Mouse (Mus musculus): ENCODE data around the gene Fam78a. TPM values are rescaled to one million over a fixed set of nuclear protein-coding genes. Genes with fewer than 3 reads are reported as not detected.
"Not testable (repeated sequence)": the region's sequence is repeated elsewhere in the genome, so short reads cannot be mapped to it uniquely, and the experiment has no call there.

Gene Fam78a
- polyA plus RNA-seq, 1 experiment from 2014 or later = 1.9 TPM

- H3K4me2 ChIP-seq = no peak overlapping the region
- no peak overlapping the region for H3K27ac ChIP-seq
- H3K9ac ChIP-seq = no peak overlapping the region
- H3K36me3 ChIP-seq = peaks cover 17% of the 10 kb centered on the region
- no peaks in the 10 kb centered on the region for H3K27me3 ChIP-seq
- peaks cover 12% of the 10 kb centered on the region for H3K4me1 ChIP-seq
- no peaks in the 10 kb centered on the region for H3K9me3 ChIP-seq
- ATAC-seq (ENCODE audit: insufficient number of reproducible peaks, insufficient read depth, low FRiP score, low TSS enrichment, low read depth) = no peak
- H3K4me3 ChIP-seq = no peak overlapping the region
- WGBS = 88% methylated on average over 10 of the region's 10 CpGs
Observed at GRCm38 (mm10) chr2:32056524-32056923, 28.1 kb downstream of the Fam78a start.

- WGBS = 61% methylated on average over 7 of the region's 7 CpGs
- H3K27me3 ChIP-seq = no peaks in the 10 kb centered on the region
- peaks cover 10% of the 10 kb centered on the region for H3K4me1 ChIP-seq
- H3K36me3 ChIP-seq = peaks cover 27% of the 10 kb centered on the region
- H3K9ac ChIP-seq = no peak overlapping the region
- no peak for ATAC-seq (ENCODE audit: insufficient number of reproducible peaks, insufficient read depth, low FRiP score, low TSS enrichment, low read depth)
- no peak overlapping the region for H3K4me2 ChIP-seq
- H3K27ac ChIP-seq = no peak overlapping the region
- H3K4me3 ChIP-seq = no peak overlapping the region
- H3K9me3 ChIP-seq = no peaks in the 10 kb centered on the region
Observed at GRCm38 (mm10) chr2:32055357-32055965, 29.2 kb downstream of the Fam78a start.

GRCm38 (mm10) chr2:32052418-32052817, 32.2 kb downstream of the Fam78a start:
- H3K27me3 ChIP-seq = no peaks in the 10 kb centered on the region
- H3K4me3 ChIP-seq = no peak overlapping the region
- no peak for ATAC-seq (ENCODE audit: insufficient number of reproducible peaks, insufficient read depth, low FRiP score, low TSS enrichment, low read depth)
- H3K4me2 ChIP-seq = no peak overlapping the region
- H3K9me3 ChIP-seq = no peaks in the 10 kb centered on the region
- peaks cover 56% of the 10 kb centered on the region for H3K36me3 ChIP-seq
- peaks cover 4% of the 10 kb centered on the region; the same call in 1 of the 2 replicates for H3K4me1 ChIP-seq
- H3K9ac ChIP-seq = no peak overlapping the region
- 92% methylated on average over 7 of the region's 7 CpGs for WGBS
- H3K27ac ChIP-seq = no peak overlapping the region

- Histone ChIP-seq H3K4me1 (peaks cover 4% of the 10 kb centered on the region; the same call in 1 of the 2 replicates), H3K27me3 (no peaks in the 10 kb centered on the region), H3K36me3 (peaks cover 63% of the 10 kb centered on the region), H3K27ac (no peak overlapping the region), H3K4me2 (no peak overlapping the region), H3K9me3 (no peaks in the 10 kb centered on the region), H3K4me3 (no peak overlapping the region), H3K9ac (no peak overlapping the region)
- WGBS = 83% methylated on average over 8 of the region's 8 CpGs
- no peak for ATAC-seq (ENCODE audit: insufficient number of reproducible peaks, insufficient read depth, low FRiP score, low TSS enrichment, low read depth)
Observed at GRCm38 (mm10) chr2:32051791-32052190, 32.9 kb downstream of the Fam78a start.

GRCm38 (mm10) chr2:32047323-32047722, 37.3 kb downstream of the Fam78a start:
- 77% methylated on average over 10 of the region's 10 CpGs for WGBS
- Histone ChIP-seq H3K36me3 (peaks cover 96% of the 10 kb centered on the region), H3K4me3 (no peak overlapping the region), H3K4me1 (no peaks in the 10 kb centered on the region), H3K27ac (no peak overlapping the region), H3K9me3 (no peaks in the 10 kb centered on the region), H3K9ac (no peak overlapping the region), H3K4me2 (no peak overlapping the region), H3K27me3 (no peaks in the 10 kb centered on the region)
- ATAC-seq (ENCODE audit: insufficient number of reproducible peaks, insufficient read depth, low FRiP score, low TSS enrichment, low read depth) = no peak

- no peak overlapping the region for H3K4me3 ChIP-seq
- H3K9me3 ChIP-seq = no peaks in the 10 kb centered on the region
- no peaks in the 10 kb centered on the region for H3K4me1 ChIP-seq
- peaks cover 96% of the 10 kb centered on the region for H3K36me3 ChIP-seq
- H3K9ac ChIP-seq = no peak overlapping the region
- ATAC-seq (ENCODE audit: insufficient number of reproducible peaks, insufficient read depth, low FRiP score, low TSS enrichment, low read depth) = no peak
- no peak overlapping the region for H3K27ac ChIP-seq
- WGBS = 88% methylated on average over 10 of the region's 10 CpGs
- H3K4me2 ChIP-seq = no peak overlapping the region
- no peaks in the 10 kb centered on the region for H3K27me3 ChIP-seq
Observed at GRCm38 (mm10) chr2:32046009-32046408, 38.6 kb downstream of the Fam78a start.

- H3K4me1 ChIP-seq = no peaks in the 10 kb centered on the region
- no peak for ATAC-seq (ENCODE audit: insufficient number of reproducible peaks, insufficient read depth, low FRiP score, low TSS enrichment, low read depth)
- no peak overlapping the region for H3K4me3 ChIP-seq
- H3K36me3 ChIP-seq = peaks cover 95% of the 10 kb centered on the region
- H3K27me3 ChIP-seq = no peaks in the 10 kb centered on the region
- H3K27ac ChIP-seq = no peak overlapping the region
- H3K4me2 ChIP-seq = no peak overlapping the region
- 82% methylated on average over 6 of the region's 6 CpGs for WGBS
- no peaks in the 10 kb centered on the region for H3K9me3 ChIP-seq
- 0 out of 2 replicates have a peak overlapping the region, but pooled peaks have one; percentile 11 for H3K9ac ChIP-seq
Observed at GRCm38 (mm10) chr2:32045375-32045774, 39.3 kb downstream of the Fam78a start.

GRCm38 (mm10) chr2:32043836-32044235, 40.8 kb downstream of the Fam78a start:
- peaks cover 97% of the 10 kb centered on the region for H3K36me3 ChIP-seq
- H3K27ac ChIP-seq = no peak overlapping the region
- no peaks in the 10 kb centered on the region for H3K27me3 ChIP-seq
- no peak overlapping the region for H3K4me2 ChIP-seq
- 78% methylated on average over 5 of the region's 5 CpGs for WGBS
- ATAC-seq (ENCODE audit: insufficient number of reproducible peaks, insufficient read depth, low FRiP score, low TSS enrichment, low read depth) = no peak
- no peak overlapping the region for H3K9ac ChIP-seq
- H3K4me3 ChIP-seq = no peak overlapping the region
- no peaks in the 10 kb centered on the region for H3K9me3 ChIP-seq
- no peaks in the 10 kb centered on the region for H3K4me1 ChIP-seq

- ATAC-seq (ENCODE audit: insufficient number of reproducible peaks, insufficient read depth, low FRiP score, low TSS enrichment, low read depth) = no peak
- H3K27ac ChIP-seq = no peak overlapping the region
- no peak overlapping the region for H3K4me3 ChIP-seq
- WGBS = 87% methylated on average over 2 of the region's 2 CpGs
- no peaks in the 10 kb centered on the region for H3K9me3 ChIP-seq
- no peak overlapping the region for H3K4me2 ChIP-seq
- H3K4me1 ChIP-seq = no peaks in the 10 kb centered on the region
- peaks cover 99% of the 10 kb centered on the region for H3K36me3 ChIP-seq
- H3K27me3 ChIP-seq = no peaks in the 10 kb centered on the region
- H3K9ac ChIP-seq = no peak overlapping the region
Observed at GRCm38 (mm10) chr2:32041087-32041486, 43.6 kb downstream of the Fam78a start.

GRCm38 (mm10) chr2:32040646-32041045, 44.0 kb downstream of the Fam78a start:
- not testable (repeated sequence) for H3K9ac ChIP-seq; H3K9me3 ChIP-seq; H3K4me2 ChIP-seq; H3K27me3 ChIP-seq; H3K4me3 ChIP-seq; H3K27ac ChIP-seq; ATAC-seq (ENCODE audit: insufficient number of reproducible peaks, insufficient read depth, low FRiP score, low TSS enrichment, low read depth); H3K4me1 ChIP-seq
- H3K36me3 ChIP-seq = peaks cover 97% of the 10 kb centered on the region
- 90% methylated on average over 9 of the region's 9 CpGs for WGBS

GRCm38 (mm10) chr2:32038661-32039081, 46.0 kb downstream of the Fam78a start:
- H3K27me3 ChIP-seq = no peaks in the 10 kb centered on the region
- no peak for ATAC-seq (ENCODE audit: insufficient number of reproducible peaks, insufficient read depth, low FRiP score, low TSS enrichment, low read depth)
- H3K9ac ChIP-seq = no peak overlapping the region
- no peak overlapping the region for H3K4me3 ChIP-seq
- no peak overlapping the region for H3K27ac ChIP-seq
- WGBS = 89% methylated on average over 8 of the region's 8 CpGs
- H3K4me1 ChIP-seq = no peaks in the 10 kb centered on the region
- no peaks in the 10 kb centered on the region for H3K9me3 ChIP-seq
- H3K4me2 ChIP-seq = no peak overlapping the region
- H3K36me3 ChIP-seq = peaks cover 97% of the 10 kb centered on the region

GRCm38 (mm10) chr2:32037279-32037858, 47.3 kb downstream of the Fam78a start:
- WGBS = 75% methylated on average over 6 of the region's 6 CpGs
- H3K4me2 ChIP-seq = no peak overlapping the region
- H3K4me1 ChIP-seq = no peaks in the 10 kb centered on the region
- H3K36me3 ChIP-seq = peaks cover 96% of the 10 kb centered on the region
- H3K27me3 ChIP-seq = no peaks in the 10 kb centered on the region
- H3K9me3 ChIP-seq = no peaks in the 10 kb centered on the region
- no peak overlapping the region for H3K4me3 ChIP-seq
- H3K27ac ChIP-seq = no peak overlapping the region
- no peak overlapping the region for H3K9ac ChIP-seq
- ATAC-seq (ENCODE audit: insufficient number of reproducible peaks, insufficient read depth, low FRiP score, low TSS enrichment, low read depth) = no peak

Measured in embryonic facial prominence, embryonic 13.5 days (tissue).